Mouse (Mus musculus) lung, adult 2 months (tissue): ENCODE data around the gene Cyb5b.

Experiments used
- CTCF ChIP-seq: fragments of 200-500 bp; IDR thresholded peaks from 2 replicates; pipeline ENCODE4 v1.5.1; 2011; ENCODE audit warnings: mild to moderate bottlenecking, low read length, control low read depth; ENCODE audit not compliant: insufficient read depth
- POLR2A ChIP-seq: fragments of 200-500 bp; IDR thresholded peaks from 2 replicates; pipeline ENCODE4 v1.6.1; 2011; ENCODE audit warnings: low read depth, mild to moderate bottlenecking, control low read depth, low read length, borderline replicate concordance; ENCODE audit errors: extremely low read depth

GRCm38 (mm10) chr8:107110629-107111330 is 39.7 kb upstream of the Cyb5b start:
- TF ChIP-seq POLR2A (no peak), CTCF (no peak)
